Mouse (Mus musculus): ENCODE results near the gene Zfp451. TPM values are rescaled to one million over a fixed set of nuclear protein-coding genes. Genes with fewer than 3 reads are reported as not detected.
"Not testable (repeated sequence)": the region's sequence is repeated elsewhere in the genome, so short reads cannot be mapped to it uniquely, and the experiment has no call there.

Gene Zfp451
- polyA plus RNA-seq, 1 experiment from 2014 or later, result 23.7 TPM

DNA sequence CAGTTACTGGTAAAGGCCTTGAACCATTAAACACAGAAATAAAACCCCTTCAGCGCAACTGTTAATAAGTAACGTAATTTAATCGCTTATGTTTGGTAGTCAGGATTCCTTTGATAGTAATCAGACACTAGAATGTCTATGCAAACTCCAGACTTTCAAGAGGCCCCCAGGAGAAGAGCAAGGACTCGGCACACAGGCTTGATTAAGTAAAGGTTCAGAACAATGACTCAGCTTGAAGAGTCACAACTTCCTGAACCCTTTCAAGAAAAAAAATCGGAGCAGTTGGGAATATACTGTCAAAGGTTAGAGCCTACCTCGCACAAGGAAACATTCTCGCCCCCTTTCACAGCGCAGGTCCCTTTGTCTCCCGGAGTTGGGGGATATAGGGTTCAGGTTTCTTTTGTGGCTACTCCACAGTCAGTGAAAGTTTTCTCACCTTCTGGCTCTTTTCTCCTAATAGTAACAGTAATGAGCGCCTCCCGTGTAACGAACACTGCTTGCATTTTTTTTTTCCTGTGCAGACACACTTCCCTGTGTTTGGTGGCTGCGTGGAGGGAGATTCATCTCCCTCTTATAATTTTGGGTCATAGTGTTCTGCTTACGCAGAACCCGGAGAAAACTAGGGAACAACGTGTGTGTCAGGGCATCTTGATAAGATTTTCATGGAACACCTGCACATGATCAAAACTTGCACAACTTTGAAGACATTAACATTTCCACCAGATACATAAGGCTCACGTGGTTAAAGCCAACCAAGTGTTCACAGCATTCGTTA lies 58.0 kb downstream of the Zfp451 start:
- H3K27ac ChIP-seq (replicated peaks), result no peak overlapping the region; the same call in 1 of the 2 replicates
- peaks cover 23% of the 10 kb centered on the region for H3K4me1 ChIP-seq
- no peak overlapping the region for H3K9ac ChIP-seq
- peaks cover 8% of the 10 kb centered on the region for H3K36me3 ChIP-seq
- WGBS, result 20% methylated on average over 18 of the region's 18 CpGs
- H3K27me3 ChIP-seq, result no peaks in the 10 kb centered on the region
- ATAC-seq (ENCODE audit: insufficient number of reproducible peaks, low FRiP score, low TSS enrichment, low read depth), result no peak
- H3K9me3 ChIP-seq (replicated peaks), result no peaks in the 10 kb centered on the region
- peak overlapping the region; percentile 88 for H3K4me2 ChIP-seq (replicated peaks)
- peak overlapping the region; percentile 83 for H3K4me3 ChIP-seq (replicated peaks)

DNA sequence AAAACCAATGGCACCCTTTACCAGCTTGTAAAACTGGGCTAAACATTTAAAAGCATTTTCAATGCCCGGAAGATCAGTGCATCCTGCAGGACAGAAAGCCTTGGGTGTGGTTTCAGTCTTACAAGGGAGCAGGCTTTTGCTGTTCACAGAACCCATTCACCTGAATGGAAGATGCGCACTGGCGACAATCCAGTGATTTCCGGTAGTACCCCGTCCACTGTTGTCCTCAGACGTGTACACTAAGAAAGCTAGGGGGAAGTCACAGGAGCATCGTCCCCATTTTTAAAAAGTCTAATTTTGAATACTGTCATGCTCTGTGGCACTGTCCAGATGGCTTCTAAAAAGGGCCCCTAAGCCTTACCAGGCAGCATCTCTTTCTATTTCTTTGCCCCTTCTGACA lies 58.6 kb downstream of the Zfp451 start:
- H3K27ac ChIP-seq (replicated peaks), result no peak overlapping the region
- no peak for ATAC-seq (ENCODE audit: insufficient number of reproducible peaks, low FRiP score, low TSS enrichment, low read depth)
- no peak overlapping the region for H3K9ac ChIP-seq
- 77% methylated on average over 7 of the region's 7 CpGs for WGBS
- H3K9me3 ChIP-seq (replicated peaks), result no peaks in the 10 kb centered on the region
- H3K27me3 ChIP-seq, result no peaks in the 10 kb centered on the region
- H3K4me3 ChIP-seq (replicated peaks), result no peak overlapping the region
- peaks cover 5% of the 10 kb centered on the region; the same call in 1 of the 2 replicates for H3K36me3 ChIP-seq
- peaks cover 23% of the 10 kb centered on the region for H3K4me1 ChIP-seq
- H3K4me2 ChIP-seq (replicated peaks), result 0 out of 2 replicates have a peak overlapping the region, but pooled peaks have one; percentile 88

DNA sequence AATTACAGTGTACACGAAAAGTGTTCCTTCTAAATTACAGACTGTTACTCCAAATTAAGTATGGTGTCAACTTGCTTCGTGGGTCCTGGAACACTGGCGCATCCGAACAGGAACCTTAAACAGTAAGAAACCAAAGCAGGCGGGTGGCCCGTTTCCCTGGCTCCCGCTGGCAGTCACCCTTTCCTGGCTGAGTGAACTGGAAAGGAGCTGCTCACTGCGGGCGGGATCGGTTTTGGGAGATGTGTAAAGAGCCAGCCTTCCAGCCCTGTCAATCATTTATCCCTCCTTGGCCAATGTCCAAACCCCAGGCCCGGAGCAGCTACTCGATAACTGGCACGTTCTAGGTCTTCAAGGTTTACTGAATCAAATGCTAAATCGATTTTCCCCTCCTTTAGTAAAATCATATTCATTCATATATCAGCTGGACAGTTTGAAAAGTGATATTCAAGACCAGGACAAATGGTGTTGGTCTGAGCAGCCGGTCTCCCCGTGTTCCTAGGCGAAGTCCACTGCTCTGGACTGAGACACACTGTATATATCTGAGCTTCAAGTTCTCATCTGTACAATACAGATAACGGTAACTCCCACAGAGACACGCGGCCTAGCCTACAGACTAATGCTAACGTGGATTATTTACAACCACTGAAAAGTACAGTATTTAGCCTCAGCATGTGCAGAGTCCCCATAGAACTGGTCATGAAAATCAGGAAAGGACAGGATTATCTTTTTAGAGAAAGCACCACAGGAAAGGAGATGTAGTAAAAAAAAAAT lies 59.2 kb downstream of the Zfp451 start:
- Histone ChIP-seq H3K4me2 (replicated peaks) (no peak overlapping the region), H3K4me3 (replicated peaks) (no peak overlapping the region), H3K9me3 (replicated peaks) (no peaks in the 10 kb centered on the region), H3K36me3 (peaks cover under 1% of the 10 kb centered on the region; the same call in 1 of the 2 replicates), H3K27ac (replicated peaks) (no peak overlapping the region), H3K9ac (no peak overlapping the region), H3K27me3 (no peaks in the 10 kb centered on the region), H3K4me1 (peaks cover 23% of the 10 kb centered on the region)
- ATAC-seq (ENCODE audit: insufficient number of reproducible peaks, low FRiP score, low TSS enrichment, low read depth), result no peak
- WGBS, result 76% methylated on average over 21 of the region's 21 CpGs

DNA sequence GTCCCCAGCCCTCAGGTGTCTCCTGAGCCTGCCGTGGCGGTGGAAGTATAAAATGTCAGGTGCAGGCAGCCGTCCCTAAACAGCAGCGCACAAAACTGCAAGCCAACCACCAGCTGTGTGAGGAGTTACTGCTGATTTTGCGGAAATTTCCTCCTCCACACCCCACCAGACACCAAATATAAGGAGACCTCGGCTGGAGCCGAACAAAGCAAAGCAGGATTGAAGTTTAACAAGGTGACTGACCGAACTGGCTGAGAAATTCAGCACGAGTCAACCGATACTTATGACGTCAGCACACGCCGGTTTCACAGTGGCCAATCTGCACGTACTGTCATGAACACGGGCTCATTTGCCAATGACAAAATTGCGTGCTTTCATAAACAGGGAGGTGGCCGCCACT lies 60.3 kb downstream of the Zfp451 start:
- WGBS, result 83% methylated on average over 17 of the region's 17 CpGs

DNA sequence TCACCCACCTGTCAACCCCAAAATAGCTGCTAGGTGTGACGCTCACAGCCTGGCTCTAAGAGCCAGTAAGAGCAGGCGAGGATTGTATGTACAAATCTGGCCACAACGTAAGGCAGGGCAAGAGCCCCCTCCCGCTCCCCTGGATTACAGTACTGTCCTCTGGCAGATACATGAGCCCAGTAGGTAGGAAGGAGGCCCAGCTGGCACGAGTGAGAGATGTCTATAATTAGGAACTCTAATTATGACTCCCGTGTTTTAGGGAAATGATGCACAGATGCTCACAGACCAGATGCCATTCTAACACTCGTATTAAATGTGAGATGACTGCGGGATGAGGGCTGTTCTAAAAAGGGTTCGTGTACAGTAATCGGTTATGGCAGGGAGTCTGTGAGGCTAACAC lies 63.1 kb downstream of the Zfp451 start:
- Histone ChIP-seq H3K4me3 (replicated peaks) (no peak overlapping the region), H3K36me3 (peaks cover 5% of the 10 kb centered on the region; the same call in 1 of the 2 replicates), H3K27me3 (no peaks in the 10 kb centered on the region), H3K9ac (no peak overlapping the region), H3K9me3 (replicated peaks) (no peaks in the 10 kb centered on the region), H3K4me2 (replicated peaks) (no peak overlapping the region), H3K27ac (replicated peaks) (no peak overlapping the region), H3K4me1 (peaks cover 5% of the 10 kb centered on the region)
- 70% methylated on average over 10 of the region's 10 CpGs for WGBS
- no peak for ATAC-seq (ENCODE audit: insufficient number of reproducible peaks, low FRiP score, low TSS enrichment, low read depth)

More for the DNA sequence above, 60.3 kb downstream of the Zfp451 start:
- no peaks in the 10 kb centered on the region for H3K36me3 ChIP-seq
- H3K27me3 ChIP-seq, result no peaks in the 10 kb centered on the region
- H3K4me2 ChIP-seq (replicated peaks), result no peak overlapping the region
- no peak overlapping the region for H3K4me3 ChIP-seq (replicated peaks)
- ATAC-seq (ENCODE audit: insufficient number of reproducible peaks, low FRiP score, low TSS enrichment, low read depth), result no peak
- no peak overlapping the region for H3K27ac ChIP-seq (replicated peaks)
- peaks cover 23% of the 10 kb centered on the region for H3K4me1 ChIP-seq
- no peaks in the 10 kb centered on the region for H3K9me3 ChIP-seq (replicated peaks)
- no peak overlapping the region for H3K9ac ChIP-seq

DNA sequence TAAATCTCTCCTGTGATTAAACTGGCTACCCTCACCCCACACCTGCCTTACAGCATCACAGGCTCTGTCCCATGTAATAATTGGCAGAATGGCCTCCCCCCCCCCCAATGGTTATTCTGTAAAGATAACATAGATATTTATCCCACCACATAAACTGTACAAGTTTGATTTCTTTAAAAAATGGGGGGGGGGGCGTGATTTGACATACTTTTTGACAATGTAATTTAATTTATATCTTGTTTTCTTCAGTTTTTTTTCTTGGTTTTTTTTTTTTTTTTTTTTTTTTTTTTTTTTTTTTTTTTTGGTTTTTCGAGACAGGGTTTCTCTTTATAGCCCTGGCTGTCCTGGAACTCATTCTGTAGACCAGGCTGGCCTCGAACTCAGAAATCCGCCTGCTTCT lies 64.7 kb downstream of the Zfp451 start:
- H3K4me1 ChIP-seq; H3K27ac ChIP-seq (replicated peaks); ATAC-seq (ENCODE audit: insufficient number of reproducible peaks, low FRiP score, low TSS enrichment, low read depth); H3K9me3 ChIP-seq (replicated peaks); H3K9ac ChIP-seq; H3K4me2 ChIP-seq (replicated peaks); H3K27me3 ChIP-seq; H3K4me3 ChIP-seq (replicated peaks): not testable (repeated sequence)
- WGBS, result 85% methylated on average over 4 of the region's 4 CpGs
- peaks cover 16% of the 10 kb centered on the region; the same call in 1 of the 2 replicates for H3K36me3 ChIP-seq

DNA sequence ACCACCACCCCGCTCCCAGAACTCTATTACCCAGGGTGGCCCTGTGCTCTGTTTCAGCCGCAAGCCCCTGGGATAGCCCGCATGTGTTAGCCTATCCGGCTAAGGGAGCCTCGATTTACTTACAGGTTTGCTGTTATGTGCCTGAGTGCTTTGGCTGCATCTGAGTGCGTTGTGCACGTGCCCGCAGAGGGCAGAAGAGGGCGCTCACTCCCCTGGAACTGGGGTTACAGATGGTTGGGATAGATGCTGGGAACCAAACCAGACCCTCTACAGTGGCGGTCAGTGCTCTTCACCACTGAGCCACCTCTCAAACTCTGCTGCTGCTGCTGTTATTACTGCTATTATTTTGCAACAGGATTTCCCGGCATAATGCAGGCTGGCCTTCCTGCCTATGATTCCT lies 65.3 kb downstream of the Zfp451 start:
- 97% methylated on average over 11 of the region's 11 CpGs for WGBS
- no peak for ATAC-seq (ENCODE audit: insufficient number of reproducible peaks, low FRiP score, low TSS enrichment, low read depth)
- Histone ChIP-seq H3K4me2 (replicated peaks) (no peak overlapping the region), H3K27me3 (no peaks in the 10 kb centered on the region), H3K27ac (replicated peaks) (no peak overlapping the region), H3K4me3 (replicated peaks) (no peak overlapping the region), H3K9me3 (replicated peaks) (no peaks in the 10 kb centered on the region), H3K36me3 (peaks cover 16% of the 10 kb centered on the region; the same call in 1 of the 2 replicates), H3K4me1 (no peaks in the 10 kb centered on the region), H3K9ac (no peak overlapping the region)

DNA sequence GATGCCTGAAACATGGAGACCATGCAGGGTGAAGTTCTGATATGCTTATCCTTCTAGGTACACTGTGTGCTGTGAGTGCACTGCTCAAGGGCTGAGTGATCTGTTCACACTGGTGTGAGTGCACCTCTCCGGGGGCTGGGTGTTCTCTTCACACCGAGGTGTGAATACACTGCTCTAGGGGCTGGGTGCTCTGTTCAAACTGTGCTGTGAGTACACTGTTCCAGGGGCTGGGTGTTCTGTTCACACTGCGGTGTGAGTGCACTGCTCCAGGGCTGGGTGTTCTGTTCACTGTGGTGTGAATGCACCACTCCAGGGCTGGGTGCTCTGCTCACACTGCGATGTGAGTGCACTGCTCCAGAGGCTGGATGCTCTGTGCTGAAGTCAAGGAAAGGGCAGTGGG lies 68.5 kb downstream of the Zfp451 start:
- ATAC-seq (ENCODE audit: insufficient number of reproducible peaks, low FRiP score, low TSS enrichment, low read depth), result no peak
- Histone ChIP-seq H3K4me1 (no peaks in the 10 kb centered on the region), H3K36me3 (peaks cover 18% of the 10 kb centered on the region; the same call in 1 of the 2 replicates), H3K27me3 (no peaks in the 10 kb centered on the region), H3K4me2 (replicated peaks) (no peak overlapping the region), H3K9ac (no peak overlapping the region), H3K9me3 (replicated peaks) (no peaks in the 10 kb centered on the region), H3K27ac (replicated peaks) (no peak overlapping the region), H3K4me3 (replicated peaks) (no peak overlapping the region)
- WGBS, result 96% methylated on average over 4 of the region's 4 CpGs

DNA sequence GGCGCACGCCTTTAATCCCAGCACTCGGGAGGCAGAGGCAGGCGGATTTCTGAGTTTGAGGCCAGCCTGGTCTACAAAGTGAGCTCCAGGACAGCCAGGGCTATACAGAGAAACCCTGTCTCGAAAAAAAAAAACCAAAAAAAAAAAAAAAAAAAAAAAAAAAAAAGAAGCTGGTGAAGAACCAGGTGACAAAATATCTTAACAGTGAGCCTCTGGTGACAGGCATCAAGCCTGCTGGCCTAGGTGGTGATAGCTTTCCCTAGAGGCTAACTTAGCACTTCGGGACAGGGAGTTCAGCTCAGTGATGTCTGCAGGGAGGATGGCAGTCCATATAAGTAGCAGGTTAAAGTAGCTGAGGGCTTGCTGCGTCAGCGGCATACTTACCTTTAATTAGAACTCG lies 69.6 kb downstream of the Zfp451 start:
- not testable (repeated sequence) for H3K4me2 ChIP-seq (replicated peaks); H3K27ac ChIP-seq (replicated peaks); ATAC-seq (ENCODE audit: insufficient number of reproducible peaks, low FRiP score, low TSS enrichment, low read depth); H3K27me3 ChIP-seq; H3K4me3 ChIP-seq (replicated peaks); H3K9me3 ChIP-seq (replicated peaks); H3K4me1 ChIP-seq; H3K9ac ChIP-seq
- WGBS, result 93% methylated on average over 9 of the region's 9 CpGs
- peaks cover 27% of the 10 kb centered on the region; the same call in 1 of the 2 replicates for H3K36me3 ChIP-seq

DNA sequence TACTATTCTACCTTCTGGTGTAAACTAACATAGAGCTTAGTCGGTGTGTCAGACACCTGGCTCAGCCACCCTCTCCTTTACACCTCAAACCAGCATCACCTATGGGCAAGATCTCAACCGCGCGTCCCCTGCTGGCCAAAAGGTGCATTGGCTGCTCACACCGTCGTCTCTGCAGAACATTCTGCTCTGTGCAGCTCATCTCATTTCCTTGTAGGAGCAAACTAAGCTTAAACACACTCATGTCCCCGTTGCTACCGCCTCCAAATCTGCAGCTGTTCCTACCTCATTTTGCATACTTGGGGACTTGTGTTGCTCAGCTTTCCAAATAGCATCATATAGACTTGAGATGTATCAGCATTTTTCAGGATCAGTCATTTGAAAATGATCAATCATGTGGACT lies 71.5 kb downstream of the Zfp451 start:
- Histone ChIP-seq H3K9ac (no peak overlapping the region), H3K4me2 (replicated peaks) (no peak overlapping the region), H3K36me3 (peaks cover 39% of the 10 kb centered on the region), H3K9me3 (replicated peaks) (no peaks in the 10 kb centered on the region), H3K4me3 (replicated peaks) (no peak overlapping the region), H3K27me3 (no peaks in the 10 kb centered on the region), H3K4me1 (no peaks in the 10 kb centered on the region), H3K27ac (replicated peaks) (no peak overlapping the region)
- WGBS, result 19% methylated on average over 8 of the region's 8 CpGs
- ATAC-seq (ENCODE audit: insufficient number of reproducible peaks, low FRiP score, low TSS enrichment, low read depth), result no peak

DNA sequence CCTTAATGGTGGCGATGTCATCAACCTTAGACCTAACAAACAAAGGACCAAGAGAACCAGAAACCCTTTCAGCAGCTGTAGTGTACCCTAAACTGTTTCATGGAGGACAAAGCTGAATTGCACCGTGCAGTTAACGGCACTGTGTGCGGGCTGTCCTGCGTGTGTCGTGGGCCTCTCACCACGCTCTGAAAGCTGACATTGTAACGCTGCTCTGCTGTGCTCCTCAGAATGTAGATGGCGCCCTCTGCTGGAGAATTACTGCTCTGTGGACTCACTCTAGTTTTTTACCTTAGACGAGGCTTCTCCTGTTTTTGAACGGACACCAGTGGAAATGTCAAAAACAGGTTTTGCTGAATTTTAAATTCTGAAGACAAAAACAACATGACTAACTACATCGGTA lies 75.1 kb downstream of the Zfp451 start:
- no peak overlapping the region for H3K9ac ChIP-seq
- H3K36me3 ChIP-seq, result peaks cover 55% of the 10 kb centered on the region
- H3K9me3 ChIP-seq (replicated peaks), result no peaks in the 10 kb centered on the region
- no peak overlapping the region for H3K4me3 ChIP-seq (replicated peaks)
- no peaks in the 10 kb centered on the region for H3K27me3 ChIP-seq
- H3K27ac ChIP-seq (replicated peaks), result no peak overlapping the region
- no peaks in the 10 kb centered on the region for H3K4me1 ChIP-seq
- no peak overlapping the region for H3K4me2 ChIP-seq (replicated peaks)
- ATAC-seq (ENCODE audit: insufficient number of reproducible peaks, low FRiP score, low TSS enrichment, low read depth), result peak; percentile 53; the same call in 1 of the 2 replicates
- 27% methylated on average over 12 of the region's 12 CpGs for WGBS
